Mouse (Mus musculus): ENCODE data around the gene Vps11.
"Not testable (repeated sequence)": the region's sequence is repeated elsewhere in the genome, so short reads cannot be mapped to it uniquely, and the experiment has no call there.

Vps11 gene

GRCm38 (mm10) chr9:44373386-44373785 lies 11.9 kb upstream of the Vps11 start:
- no peak for DNase-seq

- peak in 1 of 2 experiments; percentile 61 for DNase-seq
Observed at GRCm38 (mm10) chr9:44364480-44364879, 3.0 kb upstream of the Vps11 start.

GRCm38 (mm10) chr9:44361931-44362330 lies 461 bp upstream of the Vps11 start:
- DNase-seq, result not testable (repeated sequence)

- DNase-seq, result no peak
Observed at GRCm38 (mm10) chr9:44357207-44357606, 4.3 kb downstream of the Vps11 start.

- DNase-seq, result no peak
Observed at GRCm38 (mm10) chr9:44353142-44353541, 8.3 kb downstream of the Vps11 start.

- no peak for DNase-seq
Observed at GRCm38 (mm10) chr9:44352337-44352736, 9.1 kb downstream of the Vps11 start.

- no peak for DNase-seq
Observed at GRCm38 (mm10) chr9:44351396-44351795, 10.1 kb downstream of the Vps11 start.

GRCm38 (mm10) chr9:44348546-44348945 lies 12.9 kb downstream of the Vps11 start:
- no peak for DNase-seq

GRCm38 (mm10) chr9:44347621-44348020 lies 13.8 kb downstream of the Vps11 start:
- no peak for DNase-seq

- DNase-seq, result no peak
Observed at GRCm38 (mm10) chr9:44347166-44347565, 14.3 kb downstream of the Vps11 start.

- DNase-seq, result no peak
Observed at GRCm38 (mm10) chr9:44345570-44346433, 15.7 kb downstream of the Vps11 start.

- DNase-seq, result peak; percentile 91 to 94
Observed at GRCm38 (mm10) chr9:44343781-44344421, 17.6 kb downstream of the Vps11 start, which contains the start of gene Hmbs. Gene Hmbs (minus strand): TSS chr9:44344228.

GRCm38 (mm10) chr9:44343290-44343689 lies 18.2 kb downstream of the Vps11 start:
- no peak for DNase-seq

GRCm38 (mm10) chr9:44342605-44343004 lies 18.9 kb downstream of the Vps11 start:
- DNase-seq, result no peak

- DNase-seq, result no peak
Observed at GRCm38 (mm10) chr9:44342173-44342572, 19.3 kb downstream of the Vps11 start.

GRCm38 (mm10) chr9:44341487-44341886 lies 20.0 kb downstream of the Vps11 start:
- no peak for DNase-seq

GRCm38 (mm10) chr9:44338574-44338973 lies 22.9 kb downstream of the Vps11 start:
- no peak for DNase-seq

- no peak for DNase-seq
Observed at GRCm38 (mm10) chr9:44337436-44338169, 23.9 kb downstream of the Vps11 start.

- no peak for DNase-seq
Observed at GRCm38 (mm10) chr9:44336964-44337363, 24.5 kb downstream of the Vps11 start.

- not testable (repeated sequence) for DNase-seq
Observed at GRCm38 (mm10) chr9:44336513-44336912, 25.0 kb downstream of the Vps11 start.

- DNase-seq, result no peak
Observed at GRCm38 (mm10) chr9:44336093-44336406, 25.4 kb downstream of the Vps11 start.

- peak in 1 of 2 experiments; percentile 30 for DNase-seq
Observed at GRCm38 (mm10) chr9:44335331-44336092, 26.0 kb downstream of the Vps11 start.

All from kidney, adult 8-10 months (tissue).